Mouse (Mus musculus): ENCODE results near the gene Hectd3. TPM values are rescaled to one million over a fixed set of nuclear protein-coding genes. Genes with fewer than 3 reads are reported as not detected.
A peak's percentile ranks its signal among the peaks of the same experiment; 100 is the strongest.

Hectd3 gene
- polyA plus RNA-seq, 1 experiment from 2014 or later, result 27.7 TPM

DNA sequence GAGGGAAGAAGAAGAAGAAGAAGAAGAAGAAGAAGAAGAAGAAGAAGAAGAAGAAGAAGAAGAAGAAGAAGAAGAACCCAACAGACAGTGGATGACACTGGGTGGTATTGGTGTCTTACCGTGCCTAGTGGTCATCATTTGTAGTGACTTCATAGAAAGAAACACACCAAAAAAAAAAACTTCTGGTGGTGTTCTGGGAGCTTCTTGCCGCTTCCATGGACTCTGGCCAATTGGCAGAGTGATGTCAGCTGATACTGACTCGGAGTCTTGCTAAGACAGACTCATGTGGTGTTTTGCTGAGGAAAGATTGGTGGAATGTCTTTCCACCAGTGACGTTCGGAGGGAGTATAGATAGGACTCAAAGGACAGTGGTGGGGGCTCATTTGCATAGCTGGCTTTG is 15.1 kb downstream of the Hectd3 start:
- Histone ChIP-seq H3K27ac (ENCODE audit: low read length) (no peak overlapping the region), H3K4me3 (replicated peaks; ENCODE audit: low read length) (no peak overlapping the region), H3K4me1 (replicated peaks; ENCODE audit: control insufficient read depth, insufficient read depth, low read length) (no peaks in the 10 kb centered on the region), H3K4me2 (ENCODE audit: low read length) (no peak overlapping the region), H3K27me3 (replicated peaks; ENCODE audit: control insufficient read depth, insufficient read depth, low read length) (no peaks in the 10 kb centered on the region), H3K36me3 (ENCODE audit: control insufficient read depth, insufficient read depth) (no peaks in the 10 kb centered on the region), H3K9ac (replicated peaks; ENCODE audit: low read depth, low read length) (no peak overlapping the region), H3K9me3 (ENCODE audit: control insufficient read depth, low read length) (no peaks in the 10 kb centered on the region)
- 73% methylated on average over 5 of the region's 5 CpGs for WGBS
- ATAC-seq, result no peak

DNA sequence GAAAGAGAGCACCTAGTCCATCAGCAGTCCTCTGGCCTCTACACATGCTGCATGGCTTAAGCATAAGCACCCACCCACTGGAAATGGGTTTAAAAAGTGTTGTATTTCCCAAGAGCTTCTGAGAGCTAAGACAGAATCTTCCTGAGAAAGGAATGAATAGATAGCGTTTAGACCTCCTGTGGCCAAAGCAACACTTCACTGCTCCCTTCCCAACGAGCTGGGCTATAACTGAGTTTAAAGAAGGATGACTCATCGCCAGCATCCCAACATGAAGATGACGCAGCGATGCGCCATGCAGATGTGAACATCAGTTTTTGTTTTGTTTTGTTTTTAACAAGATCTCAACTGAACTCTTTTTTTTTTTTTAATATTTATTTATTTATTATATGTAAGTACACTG is 18.5 kb downstream of the Hectd3 start:
- Histone ChIP-seq H3K27me3 (replicated peaks; ENCODE audit: control insufficient read depth, insufficient read depth, low read length) (no peaks in the 10 kb centered on the region), H3K9ac (replicated peaks; ENCODE audit: low read depth, low read length) (no peak overlapping the region), H3K36me3 (ENCODE audit: control insufficient read depth, insufficient read depth) (no peaks in the 10 kb centered on the region), H3K4me1 (replicated peaks; ENCODE audit: control insufficient read depth, insufficient read depth, low read length) (no peaks in the 10 kb centered on the region), H3K27ac (ENCODE audit: low read length) (no peak overlapping the region), H3K9me3 (ENCODE audit: control insufficient read depth, low read length) (no peaks in the 10 kb centered on the region), H3K4me3 (replicated peaks; ENCODE audit: low read length) (no peak overlapping the region), H3K4me2 (ENCODE audit: low read length) (no peak overlapping the region)
- ATAC-seq, result no peak
- 80% methylated on average over 6 of the region's 6 CpGs for WGBS

DNA sequence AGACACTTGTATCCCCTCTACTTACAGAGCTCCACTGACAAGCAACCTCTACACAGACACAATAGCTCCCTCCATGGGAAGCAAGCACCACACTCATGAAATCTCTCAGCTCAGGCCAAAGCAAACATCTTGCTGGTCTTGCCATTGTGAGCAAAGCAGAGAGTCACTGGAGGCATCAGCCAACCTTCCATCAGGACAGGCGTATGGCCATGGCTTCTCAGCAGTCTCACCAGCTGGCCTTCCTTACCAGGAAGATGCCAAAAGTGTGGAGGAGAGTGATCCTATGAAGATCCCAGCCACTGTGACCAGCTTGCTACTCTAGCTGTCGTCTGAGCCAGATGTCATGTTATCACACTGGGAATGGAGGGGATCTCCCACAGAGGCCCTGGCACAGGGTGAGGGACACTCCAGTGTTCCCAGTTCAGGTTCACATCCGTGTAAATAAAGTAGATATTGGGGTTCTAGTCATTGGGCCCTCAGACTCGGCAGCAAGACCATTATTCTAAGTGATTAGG is 19.8 kb downstream of the Hectd3 start:
- H3K9ac ChIP-seq (replicated peaks; ENCODE audit: low read depth, low read length), result no peak overlapping the region
- H3K27ac ChIP-seq (ENCODE audit: low read length), result no peak overlapping the region
- no peak overlapping the region for H3K4me2 ChIP-seq (ENCODE audit: low read length)
- H3K27me3 ChIP-seq (replicated peaks; ENCODE audit: control insufficient read depth, insufficient read depth, low read length), result no peaks in the 10 kb centered on the region
- WGBS, result 53% methylated on average over 4 of the region's 4 CpGs
- no peak overlapping the region for H3K4me3 ChIP-seq (replicated peaks; ENCODE audit: low read length)
- ATAC-seq, result no peak
- peaks cover 3% of the 10 kb centered on the region for H3K4me1 ChIP-seq (replicated peaks; ENCODE audit: control insufficient read depth, insufficient read depth, low read length)
- H3K36me3 ChIP-seq (ENCODE audit: control insufficient read depth, insufficient read depth), result no peaks in the 10 kb centered on the region
- no peaks in the 10 kb centered on the region for H3K9me3 ChIP-seq (ENCODE audit: control insufficient read depth, low read length)

DNA sequence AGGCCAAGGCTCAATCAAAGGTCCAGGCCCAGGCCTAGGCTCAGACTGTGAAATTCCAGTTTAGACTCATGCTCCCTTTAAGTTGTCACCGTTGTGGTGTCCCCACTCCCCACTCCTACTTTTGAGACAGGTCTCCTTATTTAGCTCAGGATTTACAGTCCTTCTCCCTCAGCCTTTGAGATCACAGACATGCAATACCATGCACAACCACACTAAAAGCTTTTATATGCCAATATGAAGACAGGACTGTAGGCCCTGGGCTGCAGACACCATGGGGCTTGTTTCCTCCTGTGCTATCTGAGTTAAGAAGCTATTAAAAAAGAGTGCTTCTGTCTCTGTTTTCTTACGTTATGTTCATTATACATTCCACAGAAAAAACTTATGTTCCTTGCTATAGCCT is 22.6 kb downstream of the Hectd3 start:
- H3K36me3 ChIP-seq (ENCODE audit: control insufficient read depth, insufficient read depth), result no peaks in the 10 kb centered on the region; the same call in 1 of the 2 replicates
- no peak overlapping the region for H3K9ac ChIP-seq (replicated peaks; ENCODE audit: low read depth, low read length)
- H3K27ac ChIP-seq (ENCODE audit: low read length), result no peak overlapping the region
- H3K27me3 ChIP-seq (replicated peaks; ENCODE audit: control insufficient read depth, insufficient read depth, low read length), result no peaks in the 10 kb centered on the region
- ATAC-seq, result no peak
- no peaks in the 10 kb centered on the region for H3K9me3 ChIP-seq (ENCODE audit: control insufficient read depth, low read length)
- H3K4me1 ChIP-seq (replicated peaks; ENCODE audit: control insufficient read depth, insufficient read depth, low read length), result peaks cover 11% of the 10 kb centered on the region
- H3K4me2 ChIP-seq (ENCODE audit: low read length), result no peak overlapping the region
- H3K4me3 ChIP-seq (replicated peaks; ENCODE audit: low read length), result no peak overlapping the region
- WGBS, result 95% methylated on average over 2 of the region's 2 CpGs

DNA sequence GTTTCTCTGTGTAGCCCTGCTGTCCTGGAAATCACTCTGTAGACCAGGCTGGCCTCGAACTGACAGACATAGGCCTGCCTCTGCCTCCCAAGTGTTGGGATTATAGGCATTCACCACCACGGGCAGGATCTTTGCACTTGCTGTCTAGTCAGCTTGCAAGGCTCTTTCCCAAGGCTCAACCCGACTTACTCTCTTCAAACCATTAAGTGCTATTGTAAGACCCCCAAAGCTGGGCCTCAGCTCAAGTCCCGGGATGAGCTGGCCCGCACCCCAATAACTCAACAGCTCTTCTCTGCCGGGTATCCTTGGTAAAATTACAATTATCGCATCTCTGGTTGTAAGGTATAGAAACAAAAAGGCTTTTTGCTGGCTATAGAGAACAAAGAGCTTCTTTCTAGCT is 23.2 kb downstream of the Hectd3 start:
- ATAC-seq, result no peak
- Histone ChIP-seq H3K4me2 (ENCODE audit: low read length) (no peak overlapping the region), H3K27ac (ENCODE audit: low read length) (no peak overlapping the region), H3K27me3 (replicated peaks; ENCODE audit: control insufficient read depth, insufficient read depth, low read length) (no peaks in the 10 kb centered on the region), H3K9ac (replicated peaks; ENCODE audit: low read depth, low read length) (no peak overlapping the region), H3K4me3 (replicated peaks; ENCODE audit: low read length) (no peak overlapping the region), H3K9me3 (ENCODE audit: control insufficient read depth, low read length) (no peaks in the 10 kb centered on the region), H3K4me1 (replicated peaks; ENCODE audit: control insufficient read depth, insufficient read depth, low read length) (peaks cover 11% of the 10 kb centered on the region), H3K36me3 (ENCODE audit: control insufficient read depth, insufficient read depth) (peaks cover 2% of the 10 kb centered on the region)
- 76% methylated on average over 7 of the region's 7 CpGs for WGBS

DNA sequence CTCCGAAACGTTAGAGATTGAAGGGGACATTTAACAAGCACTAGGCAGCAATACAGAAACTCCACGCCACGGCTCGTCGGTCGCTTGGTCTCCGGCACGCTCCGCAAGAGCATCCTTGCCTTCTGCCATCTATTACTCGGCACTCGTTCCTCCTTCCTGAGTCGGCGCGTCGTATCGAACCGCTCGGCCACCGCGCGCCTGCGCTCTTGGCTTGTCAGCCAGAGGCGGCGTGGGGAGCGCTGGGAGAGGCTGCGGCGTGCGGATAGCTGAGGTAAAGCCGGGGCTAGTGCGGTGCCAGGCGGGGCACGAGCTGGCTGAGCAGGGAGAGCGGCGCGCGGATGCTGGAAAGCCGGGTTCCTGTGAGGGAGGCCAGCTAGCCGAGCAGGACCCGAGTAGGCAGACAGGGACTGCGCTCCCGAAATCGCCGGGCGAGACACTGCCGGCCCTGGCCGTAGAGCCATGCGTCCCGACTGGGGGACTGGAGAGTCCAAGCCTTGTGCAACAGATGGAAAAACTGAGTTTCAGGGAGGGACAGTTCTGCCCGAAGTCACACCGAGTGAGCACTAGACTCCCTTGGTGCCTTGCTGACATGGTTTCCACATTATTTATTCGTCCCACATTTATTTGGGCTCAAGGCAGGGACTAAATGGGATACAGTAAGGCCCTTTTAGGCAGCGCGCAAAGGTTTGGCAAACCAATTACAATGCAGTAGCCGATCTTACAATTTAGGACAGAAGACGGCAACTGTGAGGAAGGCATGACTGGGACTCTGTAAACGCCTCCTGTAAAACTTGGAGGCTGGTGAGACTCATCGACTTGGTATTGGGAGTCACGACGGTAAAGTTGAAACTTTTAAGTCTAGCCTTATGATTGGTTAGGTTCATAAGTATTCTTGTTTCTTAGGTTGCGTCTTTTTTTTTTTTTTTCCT is 24.4 kb downstream of the Hectd3 start, which contains the start of gene Eif2b3:
Eif2b3 (plus strand) TSS at position 197 of the 929 bp plus-strand sequence.
- peak; percentile 99 for ATAC-seq
- Histone ChIP-seq H3K9ac (replicated peaks; ENCODE audit: low read depth, low read length) (peak within 1 kb of the TSS; percentile 88), H3K36me3 (ENCODE audit: control insufficient read depth, insufficient read depth) (peaks cover 2% of the 10 kb centered on the region), H3K27me3 (replicated peaks; ENCODE audit: control insufficient read depth, insufficient read depth, low read length) (no peaks in the 10 kb centered on the region), H3K9me3 (ENCODE audit: control insufficient read depth, low read length) (no peaks in the 10 kb centered on the region), H3K4me2 (ENCODE audit: low read length) (peak within 1 kb of the TSS; percentile 77), H3K4me3 (replicated peaks; ENCODE audit: low read length) (peak within 1 kb of the TSS; percentile 79), H3K27ac (ENCODE audit: low read length) (peak within 1 kb of the TSS; percentile 60), H3K4me1 (replicated peaks; ENCODE audit: control insufficient read depth, insufficient read depth, low read length) (peaks cover 11% of the 10 kb centered on the region)
- under 1% methylated on average over 61 of the region's 61 CpGs for WGBS

DNA sequence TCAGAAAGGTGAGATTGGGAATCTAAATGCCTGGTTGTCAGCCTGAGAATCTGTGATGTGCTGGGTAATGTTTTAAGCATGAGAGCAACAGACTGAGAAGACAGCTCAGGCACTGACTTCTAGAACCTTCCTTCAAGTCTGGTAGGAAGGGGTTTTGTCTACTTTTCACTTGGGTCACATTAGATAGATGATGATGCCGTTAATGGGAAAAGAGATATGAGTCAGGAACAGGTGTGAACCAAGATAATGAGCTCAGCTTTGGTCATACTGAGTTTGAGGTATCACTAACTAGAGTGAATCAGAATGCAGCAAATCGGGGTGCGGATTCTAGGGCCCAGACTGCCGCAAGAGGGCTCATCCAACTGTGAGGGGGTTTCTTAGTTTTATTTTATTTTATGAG is 28.4 kb downstream of the Hectd3 start:
- ATAC-seq, result no peak
- Histone ChIP-seq H3K4me2 (ENCODE audit: low read length) (no peak overlapping the region), H3K4me1 (replicated peaks; ENCODE audit: control insufficient read depth, insufficient read depth, low read length) (peaks cover 11% of the 10 kb centered on the region), H3K4me3 (replicated peaks; ENCODE audit: low read length) (no peak overlapping the region), H3K27me3 (replicated peaks; ENCODE audit: control insufficient read depth, insufficient read depth, low read length) (no peaks in the 10 kb centered on the region), H3K9ac (replicated peaks; ENCODE audit: low read depth, low read length) (no peak overlapping the region), H3K9me3 (ENCODE audit: control insufficient read depth, low read length) (no peaks in the 10 kb centered on the region), H3K36me3 (ENCODE audit: control insufficient read depth, insufficient read depth) (peaks cover 2% of the 10 kb centered on the region), H3K27ac (ENCODE audit: low read length) (no peak overlapping the region)
- WGBS, result 91% methylated on average over 4 of the region's 4 CpGs

DNA sequence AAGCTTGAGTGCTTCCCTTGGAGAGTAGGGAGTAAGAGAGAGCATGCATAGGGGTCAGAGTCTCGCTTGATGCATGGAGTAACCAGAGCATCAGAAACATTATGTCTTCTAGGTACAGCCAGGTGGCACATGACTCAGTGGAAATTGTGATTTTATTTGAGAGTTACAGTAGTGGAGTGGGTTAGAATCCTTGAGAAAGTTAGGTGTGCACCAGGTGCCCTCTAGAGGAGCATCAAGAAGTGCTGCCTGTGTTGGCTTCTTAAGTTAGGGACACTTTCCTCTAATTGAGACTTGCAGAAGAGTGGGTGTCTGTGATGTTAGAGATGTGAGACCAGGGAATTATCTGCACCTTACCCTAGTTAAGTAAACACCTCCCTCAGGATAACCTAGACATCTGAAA is 36.0 kb downstream of the Hectd3 start:
- WGBS, result 92% methylated on average over 1 of the region's 1 CpGs
- Histone ChIP-seq H3K27ac (ENCODE audit: low read length) (no peak overlapping the region), H3K27me3 (replicated peaks; ENCODE audit: control insufficient read depth, insufficient read depth, low read length) (no peaks in the 10 kb centered on the region)

DNA sequence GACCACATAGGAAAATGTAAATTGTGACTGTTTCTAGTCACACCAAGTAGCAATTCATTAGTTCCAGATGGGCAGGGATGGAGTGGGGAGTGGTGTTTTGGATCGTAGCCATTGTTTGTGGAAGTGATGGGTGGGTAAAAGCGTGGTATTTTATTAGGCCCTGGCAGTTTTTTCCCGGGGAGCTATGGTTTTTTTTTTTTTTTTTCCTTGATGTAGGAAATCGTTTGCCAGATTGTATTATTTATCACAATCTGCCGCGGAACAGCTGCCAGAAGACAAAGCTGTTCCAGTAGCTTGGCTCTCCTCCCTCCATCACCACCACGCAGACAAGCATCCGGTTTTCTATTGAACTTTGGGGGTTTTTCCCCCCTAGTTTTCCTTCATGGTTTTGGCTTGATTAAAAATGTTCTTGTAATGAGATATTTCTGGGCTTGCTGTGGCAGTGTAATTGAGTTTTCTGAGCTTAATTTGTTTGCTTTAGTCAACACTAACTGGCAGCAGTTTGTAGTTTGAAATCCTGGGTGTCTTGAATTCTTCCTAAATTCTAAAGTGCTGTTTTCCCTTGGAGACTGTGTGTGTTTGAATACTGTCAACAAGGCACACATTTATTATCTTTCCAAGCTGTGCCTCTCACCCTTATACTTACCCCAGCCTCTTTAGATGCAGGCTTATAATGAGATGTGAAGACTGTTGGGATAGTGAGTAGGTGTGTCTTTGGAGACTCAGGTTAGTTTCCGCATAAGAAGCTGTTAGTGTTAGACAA is 45.0 kb downstream of the Hectd3 start:
- peak; percentile 85 for ATAC-seq
- Histone ChIP-seq H3K4me1 (replicated peaks; ENCODE audit: control insufficient read depth, insufficient read depth, low read length) (peaks cover 22% of the 10 kb centered on the region), H3K27ac (ENCODE audit: low read length) (peak overlapping the region; percentile 77)

More for the DNA sequence above, 36.0 kb downstream of the Hectd3 start:
- Histone ChIP-seq H3K9ac (replicated peaks; ENCODE audit: low read depth, low read length) (no peak overlapping the region), H3K36me3 (ENCODE audit: control insufficient read depth, insufficient read depth) (no peaks in the 10 kb centered on the region), H3K4me3 (replicated peaks; ENCODE audit: low read length) (no peak overlapping the region), H3K4me2 (ENCODE audit: low read length) (no peak overlapping the region), H3K4me1 (replicated peaks; ENCODE audit: control insufficient read depth, insufficient read depth, low read length) (no peaks in the 10 kb centered on the region), H3K9me3 (ENCODE audit: control insufficient read depth, low read length) (no peaks in the 10 kb centered on the region)
- no peak for ATAC-seq

More for the DNA sequence above, 45.0 kb downstream of the Hectd3 start:
- Histone ChIP-seq H3K9me3 (ENCODE audit: control insufficient read depth, low read length) (no peaks in the 10 kb centered on the region), H3K27me3 (replicated peaks; ENCODE audit: control insufficient read depth, insufficient read depth, low read length) (no peaks in the 10 kb centered on the region), H3K4me2 (ENCODE audit: low read length) (peak overlapping the region; percentile 3), H3K36me3 (ENCODE audit: control insufficient read depth, insufficient read depth) (no peaks in the 10 kb centered on the region), H3K4me3 (replicated peaks; ENCODE audit: low read length) (no peak overlapping the region), H3K9ac (replicated peaks; ENCODE audit: low read depth, low read length) (no peak overlapping the region)
- 8% methylated on average over 9 of the region's 9 CpGs for WGBS
